In genomic region chr5:23850345-23851159, GRCm38 (mm10) we compare ENCODE assay signal across 8 mouse cellular contexts. TPM values are rescaled to one million over a fixed set of nuclear protein-coding genes. Genes with fewer than 3 reads are reported as not detected.
A peak's percentile ranks its signal among the peaks of the same experiment; 100 is the strongest.
DNase-seq lines count a peak whose midpoint lies in the region; ATAC-seq and TF ChIP-seq lines count a peak whose summit lies in the region.

No protein-coding gene starts in this region.

- peak overlapping the region; percentile 87 for H3K4me2 ChIP-seq in intestine, postnatal 0 days (replicated peaks; ENCODE audit: low read depth)
- H3K4me2 ChIP-seq in midbrain, embryonic 11.5 days: peak overlapping the region; percentile 75

- WGBS in embryonic facial prominence, embryonic 10.5 days: under 1% methylated on average over 61 of the region's 61 CpGs
- WGBS in intestine, postnatal 0 days: under 1% methylated on average over 57 of the region's 61 CpGs
- WGBS in midbrain, embryonic 11.5 days: under 1% methylated on average over 61 of the region's 61 CpGs

- TF ChIP-seq CTCF in intestine, postnatal 0 days (IDR thresholded peaks at IDR 0.05; ENCODE audit: low read depth): peak; percentile 87

- H3K9ac ChIP-seq in intestine, postnatal 0 days (ENCODE audit: low read depth, low read length): peak overlapping the region; percentile 66
- H3K9ac ChIP-seq in midbrain, embryonic 11.5 days (ENCODE audit: low read length): peak overlapping the region; percentile 89

- H3K27me3 ChIP-seq in embryonic facial prominence, embryonic 10.5 days (replicated peaks; ENCODE audit: low read depth, poor library complexity, severe bottlenecking): no peaks in the 10 kb centered on the region
- H3K27me3 ChIP-seq in intestine, postnatal 0 days (replicated peaks; ENCODE audit: control insufficient read depth, insufficient read depth, low read length): no peaks in the 10 kb centered on the region
- H3K27me3 ChIP-seq in midbrain, embryonic 11.5 days (ENCODE audit: control insufficient read depth, insufficient read depth, low read length): no peaks in the 10 kb centered on the region

- H3K4me1 ChIP-seq in embryonic facial prominence, embryonic 10.5 days: peaks cover 5% of the 10 kb centered on the region
- H3K4me1 ChIP-seq in intestine, postnatal 0 days (replicated peaks; ENCODE audit: control insufficient read depth, insufficient read depth, low read length): no peaks in the 10 kb centered on the region
- peaks cover 4% of the 10 kb centered on the region; the same call in 1 of the 2 replicates for H3K4me1 ChIP-seq in midbrain, embryonic 11.5 days (ENCODE audit: control insufficient read depth, insufficient read depth, low read length)

- peak; percentile 92 for ATAC-seq in granulocyte monocyte progenitor cell, adult 5-6 weeks (replicated peaks; ENCODE audit: poor library complexity, severe bottlenecking)
- ATAC-seq in intestine, postnatal 0 days: peak; percentile 97
- peak; percentile 99 for ATAC-seq in midbrain, embryonic 11.5 days (ENCODE audit: low FRiP score)

- peak overlapping the region; percentile 95 for H3K27ac ChIP-seq in embryonic facial prominence, embryonic 10.5 days (replicated peaks)
- H3K27ac ChIP-seq in intestine, postnatal 0 days (ENCODE audit: low read depth, low read length): peak overlapping the region; percentile 60
- no peak overlapping the region for H3K27ac ChIP-seq in midbrain, embryonic 11.5 days (ENCODE audit: low read depth, low read length)

- no peaks in the 10 kb centered on the region; the same call in 1 of the 2 replicates for H3K9me3 ChIP-seq in embryonic facial prominence, embryonic 10.5 days
- H3K9me3 ChIP-seq in intestine, postnatal 0 days (ENCODE audit: control insufficient read depth): no peaks in the 10 kb centered on the region
- H3K9me3 ChIP-seq in midbrain, embryonic 11.5 days (ENCODE audit: control insufficient read depth, low read length): no peaks in the 10 kb centered on the region

- intact Hi-C loops in left cerebral cortex, postnatal 4 days (cut with DNase I): no loop called here

- peak overlapping the region; percentile 77 for H3K4me3 ChIP-seq in embryonic facial prominence, embryonic 10.5 days
- peak overlapping the region; percentile 79 for H3K4me3 ChIP-seq in intestine, postnatal 0 days (ENCODE audit: low read depth, low read length)
- peak overlapping the region; percentile 83 for H3K4me3 ChIP-seq in midbrain, embryonic 11.5 days (ENCODE audit: low read depth, low read length)

- peak; percentile 97 for DNase-seq in adrenal gland, postnatal 10 days
- DNase-seq in embryonic facial prominence, embryonic 10.5 days (ENCODE audit: low spot score): peak; percentile 96
- peak; percentile 93 for DNase-seq in left cerebral cortex, postnatal 4 days
- DNase-seq in midbrain, embryonic 11.5 days (ENCODE audit: low spot score, missing footprints): peak; percentile 99
- DNase-seq in right cerebral cortex, postnatal 4 days: peak; percentile 97
- peak; percentile 88 for DNase-seq in yolk sac, embryonic 10.5 days (ENCODE audit: low spot score)

- H3K36me3 ChIP-seq in embryonic facial prominence, embryonic 10.5 days (replicated peaks): peaks cover 40% of the 10 kb centered on the region
- peaks cover 16% of the 10 kb centered on the region; the same call in 1 of the 2 replicates for H3K36me3 ChIP-seq in intestine, postnatal 0 days (ENCODE audit: control insufficient read depth, insufficient read depth)
- H3K36me3 ChIP-seq in midbrain, embryonic 11.5 days (ENCODE audit: control insufficient read depth, insufficient read depth, low read length): peaks cover 20% of the 10 kb centered on the region

RNA-seq across cellular contexts. Expression of gene Tomm7, which starts 6.6 kb away (rescaled TPM):
- total RNA-seq in adrenal gland, postnatal 10 days (2021): 100 to 1,000 TPM; 117 TPM
- polyA plus RNA-seq in embryonic facial prominence, embryonic 10.5 days (2016; fragmentation: Nextera tagmentation; extraction: Ambion mirVana): 147 and 150 TPM in 2 replicates
- 111 and 165 TPM in 2 replicates for total RNA-seq in granulocyte monocyte progenitor cell, adult 5-6 weeks (2014; fragmentation: Nextera tagmentation)
- total RNA-seq in granulocyte monocyte progenitor cell, adult 5-6 weeks (2017): 317 and 372 TPM in 2 replicates
- 111 and 118 TPM in 2 replicates for polyA plus RNA-seq in intestine, postnatal 0 days (2015; fragmentation: Nextera tagmentation; extraction: Ambion mirVana)
- 10 to 100 TPM; 54.3 to 57.5 TPM for total RNA-seq in left cerebral cortex, postnatal 4 days (2021)
- 122 and 132 TPM in 2 replicates for polyA plus RNA-seq in midbrain, embryonic 11.5 days (2014; fragmentation: Nextera tagmentation; extraction: Ambion mirVana)
